Mouse (Mus musculus) limb, embryonic 14.5 days (tissue): ENCODE measurements around the gene Nccrp1. TPM values are rescaled to one million over a fixed set of nuclear protein-coding genes. Genes with fewer than 3 reads are reported as not detected.
A peak's percentile ranks its signal among the peaks of the same experiment; 100 is the strongest.

ENCODE experiments used
- ATAC-seq: fragments of 200-750 bp; cut with Nextera tagmentation; 2 replicates; pipeline ENCODE4 v1.8.0; 2017; ENCODE audit warnings: low read depth, moderate number of reproducible peaks, moderate TSS enrichment; ENCODE audit not compliant: low FRiP score
- DNase-seq: peaks from one replicate; pipeline ENCODE4 v3.0.0-alpha.2; 2015; ENCODE audit warnings: low spot score
- H3K27ac ChIP-seq: fragments of 300-500 bp; sonication (generic); replicated peaks from 2 replicates; pipeline ENCODE4 v1.5.1; 2014; ENCODE audit warnings: low read depth, mild to moderate bottlenecking, low read length, moderate library complexity, mixed read lengths
- H3K27me3 ChIP-seq: fragments of 300-500 bp; sonication (generic); 2 replicates; pipeline ENCODE4 v1.6.1; 2014; ENCODE audit warnings: low read length, mixed read lengths; ENCODE audit not compliant: control insufficient read depth, insufficient read depth
- H3K36me3 ChIP-seq: fragments of 300-500 bp; sonication (generic); 2 replicates; pipeline ENCODE4 v1.6.1; 2014; ENCODE audit warnings: mild to moderate bottlenecking, low read length, moderate library complexity, mixed read lengths; ENCODE audit not compliant: control insufficient read depth, insufficient read depth
- H3K4me1 ChIP-seq: fragments of 300-500 bp; sonication (generic); 2 replicates; pipeline ENCODE4 v1.6.1; 2014; ENCODE audit warnings: antibody characterized with exemption, low read length, mixed read lengths; ENCODE audit not compliant: control insufficient read depth, insufficient read depth
- H3K4me2 ChIP-seq: fragments of 300-500 bp; sonication (generic); replicated peaks from 2 replicates; pipeline ENCODE4 v1.6.1; 2014; ENCODE audit warnings: low read depth, mild to moderate bottlenecking, low read length, moderate library complexity; ENCODE audit not compliant: severe bottlenecking
- H3K4me3 ChIP-seq: fragments of 300-500 bp; sonication (generic); replicated peaks from 2 replicates; pipeline ENCODE4 v1.5.1; 2014; ENCODE audit warnings: low read length
- H3K9ac ChIP-seq: fragments of 300-500 bp; sonication (generic); 2 replicates; pipeline ENCODE4 v1.6.1; 2014; ENCODE audit warnings: mild to moderate bottlenecking, low read depth, low read length, moderate library complexity; ENCODE audit not compliant: severe bottlenecking
- H3K9me3 ChIP-seq: fragments of 300-500 bp; sonication (generic); 2 replicates; pipeline ENCODE4 v1.6.1; 2016; ENCODE audit warnings: low read length; ENCODE audit not compliant: control insufficient read depth
- POLR2A ChIP-seq: fragments of 200-500 bp; IDR thresholded peaks from 2 replicates; pipeline ENCODE4 v1.8.0; 2012; ENCODE audit warnings: inconsistent platforms, mild to moderate bottlenecking, moderate library complexity, borderline replicate concordance; ENCODE audit not compliant: insufficient read depth, insufficient read length; ENCODE audit errors: extremely low read depth
- WGBS: fragments of 180-500 bp; shearing (Covaris S2); extraction: QIAGEN DNeasy Blood & Tissue Kit; methylation state at CpG from one replicate; pipeline ENCODE4 v1.1.7; 2014; 5-methylcytosine and 5-hydroxymethylcytosine counted together
- polyA plus RNA-seq, 2 experiments: library from polyadenylated mRNA; depleted of rRNA in 1 of 2; stranded (reverse) in 1 of 2; unstranded in 1 of 2; fragments of >200 nt; fragmentation: Nextera tagmentation in 1 of 2; extraction: Ambion mirVana in 1 of 2; gene quantifications; 2 replicates each; pipeline versions ENCODE4 v1.2.1 to v1.2.3; 2012 to 2014

Gene Nccrp1
- polyA plus RNA-seq, 2 experiments, result not detected

DNA sequence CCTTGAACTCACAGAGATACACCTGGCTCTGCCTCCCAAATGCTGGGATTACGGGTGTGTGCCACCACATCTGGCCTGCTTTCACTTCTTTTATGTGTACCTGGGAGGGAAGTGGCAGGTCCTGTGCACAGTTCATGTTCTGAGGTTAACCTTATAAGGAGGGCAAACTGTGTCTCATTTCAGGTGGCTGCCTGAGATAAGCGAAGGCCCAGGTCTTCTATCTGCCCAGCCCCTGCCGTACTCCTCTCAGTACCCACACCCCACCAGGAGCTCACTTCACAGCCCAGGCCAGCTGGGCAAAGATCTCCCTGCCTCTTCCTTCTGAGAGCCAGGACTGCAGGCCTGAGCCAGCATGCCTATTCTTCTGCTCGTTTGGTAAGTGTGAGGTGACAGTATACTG, 34.7 kb upstream of the Nccrp1 start:
- Histone ChIP-seq H3K27me3 (no peaks in the 10 kb centered on the region), H3K4me2 (no peak overlapping the region), H3K27ac (no peak overlapping the region), H3K9me3 (no peaks in the 10 kb centered on the region), H3K4me1 (peaks cover 19% of the 10 kb centered on the region), H3K4me3 (no peak overlapping the region), H3K36me3 (no peaks in the 10 kb centered on the region), H3K9ac (no peak overlapping the region)
- TF ChIP-seq POLR2A, result no peak
- WGBS, result 81% methylated on average over 4 of the region's 4 CpGs
- DNase-seq (no peak), ATAC-seq (no peak)

DNA sequence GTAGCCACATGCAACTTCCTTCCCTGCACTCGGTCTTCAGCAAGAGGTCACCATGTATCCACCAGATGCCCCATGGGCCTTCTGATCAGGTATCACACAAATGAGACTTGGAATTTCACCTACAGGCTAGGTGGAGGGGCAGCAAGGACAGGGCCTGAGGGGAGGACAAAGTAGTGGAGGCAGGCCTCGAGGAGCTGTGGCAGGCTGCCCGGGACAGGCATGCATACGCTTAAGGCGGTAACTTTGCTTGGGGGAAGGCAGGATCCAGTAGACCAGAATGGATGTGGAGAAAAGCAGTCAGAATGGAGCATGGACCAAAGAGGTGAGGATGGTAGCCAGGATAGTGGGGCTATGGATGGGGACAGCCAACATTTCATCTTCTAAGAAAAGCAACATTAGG, 32.8 kb upstream of the Nccrp1 start:
- no peak overlapping the region for H3K4me3 ChIP-seq
- TF ChIP-seq POLR2A, result no peak
- H3K9me3 ChIP-seq, result no peaks in the 10 kb centered on the region
- DNase-seq (no peak), ATAC-seq (no peak)
- H3K9ac ChIP-seq, result no peak overlapping the region
- H3K4me1 ChIP-seq, result peaks cover 16% of the 10 kb centered on the region
- no peaks in the 10 kb centered on the region for H3K27me3 ChIP-seq
- no peak overlapping the region for H3K4me2 ChIP-seq
- H3K27ac ChIP-seq, result no peak overlapping the region
- 73% methylated on average over 5 of the region's 5 CpGs for WGBS
- no peaks in the 10 kb centered on the region for H3K36me3 ChIP-seq

DNA sequence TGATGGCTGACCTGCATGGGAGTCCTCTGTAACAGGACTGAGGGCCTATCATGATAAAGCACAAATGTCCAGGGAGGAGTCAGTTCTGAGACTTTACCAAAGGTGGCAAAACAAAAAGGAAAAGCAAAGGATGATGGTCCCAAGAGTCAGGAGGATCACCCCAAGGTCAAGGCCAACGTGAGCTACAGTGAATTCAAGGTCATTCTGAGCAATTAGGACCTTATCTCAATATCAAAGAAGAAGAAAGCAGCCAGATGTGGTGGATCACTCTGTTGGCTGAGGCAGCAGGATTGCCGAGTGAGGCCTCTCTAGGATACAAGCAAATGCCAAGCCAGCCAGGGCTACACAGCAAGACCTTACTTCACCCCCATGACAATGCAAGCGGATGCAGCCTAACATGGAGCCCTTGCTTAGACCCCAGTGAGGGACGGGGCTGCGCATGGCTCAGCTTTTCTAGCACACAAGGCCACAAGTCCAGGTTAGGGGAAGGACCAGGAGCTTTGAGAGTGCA, 31.5 kb upstream of the Nccrp1 start:
- H3K4me1 ChIP-seq, result peaks cover 16% of the 10 kb centered on the region
- no peaks in the 10 kb centered on the region for H3K9me3 ChIP-seq
- DNase-seq, result no peak
- 67% methylated on average over 5 of the region's 5 CpGs for WGBS
- TF ChIP-seq POLR2A, result no peak
- no peak overlapping the region for H3K9ac ChIP-seq
- H3K4me2 ChIP-seq, result no peak overlapping the region
- no peak overlapping the region for H3K27ac ChIP-seq
- no peaks in the 10 kb centered on the region for H3K36me3 ChIP-seq
- no peak overlapping the region for H3K4me3 ChIP-seq
- ATAC-seq, result no peak
- no peaks in the 10 kb centered on the region for H3K27me3 ChIP-seq

DNA sequence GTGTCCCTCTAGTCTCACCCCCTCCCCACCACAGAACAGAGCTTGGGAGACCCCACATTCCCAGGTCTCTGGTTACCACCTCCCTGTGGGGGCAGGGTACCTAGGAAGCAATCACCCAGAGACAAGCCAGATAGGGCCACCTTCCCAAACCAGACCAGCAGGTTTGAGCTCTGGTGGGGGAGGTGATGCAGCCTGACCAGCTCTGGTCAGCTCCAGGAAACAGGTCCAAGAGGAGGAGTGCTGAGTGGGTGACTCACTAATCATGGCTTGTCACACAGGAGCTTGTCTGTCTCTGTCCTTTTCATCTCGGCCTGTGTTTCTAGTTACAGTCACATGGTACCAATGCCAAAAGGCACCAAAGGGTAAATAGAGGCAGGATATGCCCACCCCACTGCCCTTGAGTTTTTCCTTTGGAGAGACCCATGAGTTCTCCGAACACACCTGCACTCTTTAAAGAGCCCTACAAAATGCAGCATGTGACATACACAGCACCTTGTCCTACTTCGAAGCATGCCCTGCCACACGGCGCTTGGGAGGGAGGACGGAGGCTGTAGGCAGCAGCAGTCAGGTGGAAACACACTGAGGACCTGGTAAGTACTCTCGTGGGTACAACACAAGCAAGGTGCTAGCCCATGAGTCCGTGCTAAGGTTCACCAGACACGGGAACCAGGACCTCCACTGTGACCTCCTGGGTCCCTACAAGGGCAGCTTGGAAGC, 30.9 kb upstream of the Nccrp1 start:
- Histone ChIP-seq H3K4me2 (no peak overlapping the region), H3K27ac (no peak overlapping the region), H3K4me3 (no peak overlapping the region), H3K36me3 (no peaks in the 10 kb centered on the region), H3K9me3 (no peaks in the 10 kb centered on the region), H3K27me3 (no peaks in the 10 kb centered on the region), H3K4me1 (peaks cover 16% of the 10 kb centered on the region), H3K9ac (no peak overlapping the region)
- ATAC-seq (no peak), DNase-seq (no peak)
- 74% methylated on average over 9 of the region's 9 CpGs for WGBS
- TF ChIP-seq POLR2A, result no peak

DNA sequence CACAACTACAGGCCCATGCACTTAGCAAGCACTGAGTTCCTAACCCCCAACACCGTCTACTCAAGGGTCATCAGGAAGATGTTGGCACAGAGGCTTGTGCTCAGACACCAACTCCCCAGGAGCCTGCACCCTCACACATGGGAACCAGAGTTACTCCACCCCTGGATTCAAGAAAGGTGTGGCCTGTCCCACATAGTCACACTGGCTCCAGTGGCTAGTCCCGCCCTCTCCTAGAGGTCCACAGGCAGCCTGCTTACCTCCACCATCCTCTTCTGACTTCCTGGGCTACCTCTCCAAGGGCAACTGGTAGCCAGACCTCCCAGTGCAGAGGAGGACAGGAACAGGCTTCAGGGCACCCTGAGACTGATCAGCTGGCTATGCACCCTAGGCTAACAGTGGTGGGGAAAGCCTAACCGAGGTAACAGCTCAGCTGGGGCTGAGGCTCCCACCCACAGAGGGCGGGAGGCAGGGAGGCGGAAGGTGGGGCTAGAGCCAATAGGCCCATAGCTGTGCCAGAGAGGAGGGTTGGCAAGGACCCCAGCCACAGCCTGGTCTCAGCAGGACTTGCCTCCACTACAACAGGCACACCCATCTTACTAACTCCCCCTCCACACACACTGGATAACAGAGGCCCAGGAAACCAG, 29.3 kb upstream of the Nccrp1 start:
- TF ChIP-seq POLR2A, result no peak
- Histone ChIP-seq H3K27ac (no peak overlapping the region), H3K27me3 (no peaks in the 10 kb centered on the region), H3K4me1 (peaks cover 17% of the 10 kb centered on the region), H3K9ac (peak overlapping the region; percentile 16; the same call in 1 of the 2 replicates), H3K4me2 (no peak overlapping the region), H3K4me3 (no peak overlapping the region), H3K9me3 (no peaks in the 10 kb centered on the region), H3K36me3 (no peaks in the 10 kb centered on the region)
- DNase-seq (peak; percentile 32), ATAC-seq (no peak)
- 66% methylated on average over 5 of the region's 5 CpGs for WGBS
